Mouse (Mus musculus) stomach, postnatal 0 days (tissue): ENCODE measurements around the gene Srgap1. TPM values are rescaled to one million over a fixed set of nuclear protein-coding genes. Genes with fewer than 3 reads are reported as not detected.

Experiments
- ATAC-seq: fragments of 200-750 bp; cut with Nextera tagmentation; 2 replicates; pipeline ENCODE4 v1.8.0; 2017; ENCODE audit not compliant: low FRiP score, low TSS enrichment
- DNase-seq: peaks from one replicate; pipeline ENCODE4 v3.0.0-alpha.2; 2016; ENCODE audit warnings: low spot score
- H3K27ac ChIP-seq: fragments of 300-500 bp; sonication (generic); replicated peaks from 2 replicates; pipeline ENCODE4 v1.5.1; 2014; ENCODE audit warnings: mild to moderate bottlenecking, control low read depth
- H3K27me3 ChIP-seq: fragments of 300-500 bp; sonication (generic); 2 replicates; pipeline ENCODE4 v1.6.1; 2014; ENCODE audit warnings: low read length; ENCODE audit not compliant: control insufficient read depth, insufficient read depth
- H3K36me3 ChIP-seq: fragments of 300-500 bp; sonication (generic); 2 replicates; pipeline ENCODE4 v1.6.1; 2014; ENCODE audit warnings: low read length, mixed read lengths; ENCODE audit not compliant: control insufficient read depth, insufficient read depth
- H3K4me1 ChIP-seq: fragments of 300-500 bp; sonication (generic); replicated peaks from 2 replicates; pipeline ENCODE4 v1.6.1; 2014; ENCODE audit warnings: antibody characterized with exemption; ENCODE audit not compliant: control insufficient read depth, insufficient read depth
- H3K4me2 ChIP-seq: fragments of 300-500 bp; sonication (generic); replicated peaks from 2 replicates; pipeline ENCODE4 v1.6.1; 2014; ENCODE audit warnings: low read depth, mild to moderate bottlenecking, control low read depth, moderate library complexity
- H3K4me3 ChIP-seq: fragments of 300-500 bp; sonication (generic); 2 replicates; pipeline ENCODE4 v1.5.1; 2014; ENCODE audit warnings: low read depth, low read length, control low read depth
- H3K9ac ChIP-seq: fragments of 300-500 bp; sonication (generic); 2 replicates; pipeline ENCODE4 v1.6.1; 2014; ENCODE audit warnings: mild to moderate bottlenecking, low read length, control low read depth, mixed read lengths
- H3K9me3 ChIP-seq: fragments of 300-500 bp; sonication (generic); 2 replicates; pipeline ENCODE4 v1.6.1; 2016; ENCODE audit warnings: low read length; ENCODE audit not compliant: control insufficient read depth
- CTCF ChIP-seq: IDR thresholded peaks from 2 replicates; pipeline ENCODE4 v1.5.1; 2016; ENCODE audit warnings: antibody characterized with exemption, low read depth, mild to moderate bottlenecking, moderate library complexity
- EP300 ChIP-seq: optimal IDR thresholded peaks from 2 replicates; pipeline ENCODE3; 2016; ENCODE audit warnings: antibody characterized with exemption
- WGBS: fragments of 180-500 bp; shearing (Covaris S2); extraction: QIAGEN DNeasy Blood & Tissue Kit; methylation state at CpG from one replicate; pipeline ENCODE4 v1.1.7; 2014; 5-methylcytosine and 5-hydroxymethylcytosine counted together
- polyA plus RNA-seq: library from polyadenylated mRNA; unstranded; fragments of >200 nt; fragmentation: Nextera tagmentation; extraction: Ambion mirVana; gene quantifications from 2 replicates; pipeline ENCODE4 v1.2.1, GENCODE M21; 2015

Srgap1 gene
- polyA plus RNA-seq, 1 experiment from 2014 or later = 5.2 TPM

DNA sequence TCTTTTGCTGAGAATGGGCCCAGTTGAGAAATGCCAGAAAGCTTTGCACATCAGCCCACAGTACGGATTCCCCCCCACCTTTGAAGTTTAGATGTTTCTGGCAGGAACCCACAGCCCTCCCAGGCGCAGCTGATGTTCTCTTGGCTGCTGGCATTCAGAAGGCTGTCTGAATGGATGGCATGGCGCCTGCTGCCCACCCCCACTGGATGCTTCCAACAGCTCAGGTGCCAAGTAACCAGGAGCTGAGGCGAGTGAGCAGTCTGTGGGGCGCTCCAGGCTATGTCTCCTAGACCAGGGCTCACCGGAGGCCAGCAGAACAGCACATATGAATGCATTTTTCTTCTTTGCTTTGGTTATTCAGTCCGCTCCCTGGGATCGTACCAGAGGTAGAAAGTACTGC lies 100.9 kb downstream of the Srgap1 start:
- Histone ChIP-seq H3K27ac (no peak overlapping the region), H3K4me1 (no peaks in the 10 kb centered on the region), H3K27me3 (no peaks in the 10 kb centered on the region), H3K9me3 (no peaks in the 10 kb centered on the region), H3K9ac (no peak overlapping the region), H3K4me3 (no peak overlapping the region), H3K4me2 (no peak overlapping the region), H3K36me3 (no peaks in the 10 kb centered on the region)
- TF ChIP-seq EP300 = no peak
- TF ChIP-seq CTCF = no peak
- ATAC-seq = no peak
- DNase-seq = no peak
- WGBS = 73% methylated on average over 8 of the region's 8 CpGs

DNA sequence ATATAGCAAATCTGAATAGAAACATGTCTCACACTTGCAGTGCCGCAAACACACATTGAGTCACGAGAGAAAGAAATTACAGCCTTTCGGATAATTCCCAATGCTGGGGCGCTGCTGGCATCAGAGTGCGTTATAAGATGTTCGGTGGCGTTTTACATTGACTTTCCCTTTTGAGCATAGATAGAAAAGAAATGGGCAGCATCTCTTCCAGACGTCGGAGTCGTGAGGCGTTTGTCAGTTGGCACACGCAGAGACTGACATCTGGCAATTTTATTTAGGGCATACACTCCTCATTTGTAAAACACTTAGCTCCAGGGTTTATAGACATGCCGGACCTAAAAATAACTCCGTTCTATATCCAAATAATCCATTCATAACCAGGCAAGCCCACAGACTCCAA lies 115.2 kb downstream of the Srgap1 start:
- TF ChIP-seq CTCF (no peak), EP300 (no peak)
- ATAC-seq (no peak), DNase-seq (no peak)
- Histone ChIP-seq H3K4me1 (no peaks in the 10 kb centered on the region), H3K4me3 (no peak overlapping the region), H3K36me3 (no peaks in the 10 kb centered on the region), H3K9ac (no peak overlapping the region), H3K27me3 (no peaks in the 10 kb centered on the region), H3K27ac (no peak overlapping the region), H3K4me2 (no peak overlapping the region), H3K9me3 (no peaks in the 10 kb centered on the region)
- 79% methylated on average over 14 of the region's 14 CpGs for WGBS

DNA sequence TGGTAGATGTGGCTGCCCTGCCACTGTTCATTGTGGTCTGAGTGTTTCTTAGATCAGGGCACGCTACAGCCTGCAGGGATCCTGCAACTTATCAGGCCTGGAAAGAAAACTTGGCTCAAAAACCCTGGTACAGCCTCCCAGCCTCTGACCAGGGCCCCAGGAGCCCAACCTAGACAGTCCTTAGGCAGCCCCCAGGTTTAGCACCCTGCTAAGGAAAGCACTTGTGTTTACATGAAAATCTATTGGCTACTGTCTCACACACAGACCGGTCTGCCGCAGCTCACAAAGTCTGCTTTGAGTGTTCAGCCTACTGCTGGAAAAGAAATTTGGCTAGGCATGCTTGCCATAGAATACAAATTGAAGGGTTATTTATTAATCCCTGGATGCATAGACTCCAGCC lies 121.0 kb downstream of the Srgap1 start:
- DNase-seq (no peak), ATAC-seq (0 out of 2 replicates have a peak, but pooled peaks have one; percentile 6)
- H3K36me3 ChIP-seq = no peaks in the 10 kb centered on the region
- no peaks in the 10 kb centered on the region for H3K27me3 ChIP-seq
- H3K9me3 ChIP-seq = no peaks in the 10 kb centered on the region
- H3K9ac ChIP-seq = no peak overlapping the region
- no peak overlapping the region for H3K4me2 ChIP-seq
- 24% methylated on average over 3 of the region's 3 CpGs for WGBS
- TF ChIP-seq EP300 = no peak
- no peak overlapping the region for H3K4me3 ChIP-seq
- no peak overlapping the region for H3K27ac ChIP-seq
- H3K4me1 ChIP-seq = no peaks in the 10 kb centered on the region

DNA sequence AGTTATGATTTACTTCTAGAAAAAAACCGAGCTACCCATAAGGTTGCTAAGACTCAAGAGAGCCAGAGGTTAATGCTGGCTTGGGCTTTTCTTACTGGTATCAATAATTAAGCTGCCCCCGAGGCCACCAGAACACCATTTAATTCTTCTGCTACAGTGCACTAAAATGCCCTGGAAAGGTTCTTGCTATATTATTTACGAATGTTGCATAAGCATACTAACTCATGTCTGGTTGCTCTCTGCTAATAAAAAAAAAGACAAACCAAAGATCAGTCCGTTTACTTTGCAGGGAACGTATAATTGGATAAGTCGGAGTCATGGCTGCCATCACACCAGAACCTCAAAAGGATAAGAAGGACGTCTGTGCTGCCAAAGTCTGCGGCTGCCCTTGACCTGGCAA lies 128.1 kb downstream of the Srgap1 start:
- TF ChIP-seq EP300 = no peak
- no peak for TF ChIP-seq CTCF
- Histone ChIP-seq H3K9me3 (no peaks in the 10 kb centered on the region), H3K4me2 (no peak overlapping the region), H3K4me1 (no peaks in the 10 kb centered on the region), H3K9ac (no peak overlapping the region), H3K36me3 (no peaks in the 10 kb centered on the region), H3K27me3 (no peaks in the 10 kb centered on the region), H3K27ac (no peak overlapping the region), H3K4me3 (no peak overlapping the region)
- 58% methylated on average over 8 of the region's 8 CpGs for WGBS
- no peak for DNase-seq
- ATAC-seq = no peak

DNA sequence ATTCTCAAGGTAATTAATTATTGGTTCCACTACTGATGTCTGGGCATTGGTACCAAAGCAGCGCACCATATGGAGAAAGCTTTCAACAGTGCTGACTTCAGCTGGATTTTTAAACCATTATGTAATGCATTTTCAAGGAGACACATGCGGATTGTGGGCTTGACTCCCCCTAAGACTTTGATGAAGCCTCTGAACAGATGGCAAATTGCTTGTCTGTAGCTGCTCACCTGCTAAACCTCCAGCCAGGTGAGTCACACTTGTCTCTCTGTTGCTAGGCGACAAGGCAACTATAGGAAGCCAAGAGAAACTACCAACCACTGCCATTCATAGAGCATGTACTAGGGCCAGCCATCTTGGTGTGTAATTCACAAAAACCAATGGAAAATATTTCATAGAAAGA lies 128.5 kb downstream of the Srgap1 start:
- Histone ChIP-seq H3K27ac (no peak overlapping the region), H3K9ac (no peak overlapping the region), H3K4me3 (no peak overlapping the region), H3K4me1 (no peaks in the 10 kb centered on the region), H3K36me3 (no peaks in the 10 kb centered on the region), H3K4me2 (no peak overlapping the region), H3K9me3 (no peaks in the 10 kb centered on the region), H3K27me3 (no peaks in the 10 kb centered on the region)
- TF ChIP-seq CTCF = no peak
- TF ChIP-seq EP300 = no peak
- WGBS = 53% methylated on average over 3 of the region's 3 CpGs
- no peak for DNase-seq
- ATAC-seq = no peak

DNA sequence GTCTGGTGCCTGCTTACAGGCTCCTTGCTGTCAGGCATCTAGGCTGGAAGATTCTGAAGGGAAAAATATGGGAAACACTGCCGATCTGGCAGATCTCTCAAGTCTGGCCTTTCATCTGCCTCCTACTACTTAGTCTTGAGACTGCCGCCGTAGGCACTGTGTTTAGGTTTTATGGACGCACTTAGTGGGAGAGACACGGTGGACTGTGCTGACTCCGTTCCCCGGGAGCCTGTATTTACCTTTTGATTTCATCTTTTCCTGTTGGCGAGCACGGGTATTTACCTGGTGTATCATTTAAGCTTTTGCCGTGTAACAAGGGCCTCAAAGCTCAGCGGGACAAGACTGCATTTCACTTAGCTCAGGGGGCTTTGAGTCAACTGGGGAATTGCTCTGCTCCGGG lies 131.6 kb downstream of the Srgap1 start:
- ATAC-seq (peak; percentile 64), DNase-seq (peak; percentile 32)
- TF ChIP-seq CTCF = peak; percentile 20; the same call in 1 of the 2 replicates
- TF ChIP-seq EP300 = no peak
- Histone ChIP-seq H3K36me3 (no peaks in the 10 kb centered on the region), H3K4me3 (no peak overlapping the region), H3K27me3 (no peaks in the 10 kb centered on the region), H3K4me1 (no peaks in the 10 kb centered on the region), H3K9me3 (no peaks in the 10 kb centered on the region), H3K27ac (no peak overlapping the region), H3K9ac (no peak overlapping the region), H3K4me2 (peak overlapping the region; percentile 31)
- 32% methylated on average over 12 of the region's 12 CpGs for WGBS
